Mouse (Mus musculus) embryo, embryonic 10.5 days (tissue): ENCODE results near the gene Traf6.
A peak's percentile ranks its signal among the peaks of the same experiment; 100 is the strongest.
"Not testable (repeated sequence)": the region's sequence is repeated elsewhere in the genome, so short reads cannot be mapped to it uniquely, and the experiment has no call there.

Experiments used
- DNase-seq: peaks from one replicate; pipeline ENCODE4 v3.0.0-alpha.2; 2015; ENCODE audit warnings: low spot score

Traf6 gene

GRCm38 (mm10) chr2:101695584-101695983 is 17.4 kb downstream of the Traf6 start:
- DNase-seq: no peak

GRCm38 (mm10) chr2:101699284-101699683 is 21.1 kb downstream of the Traf6 start:
- no peak for DNase-seq

- DNase-seq: peak; percentile 36
These were observed 27.8 kb downstream of the Traf6 start for GRCm38 (mm10) chr2:101705941-101706485.

- no peak for DNase-seq
These were observed 33.4 kb downstream of the Traf6 start for GRCm38 (mm10) chr2:101711608-101712007.

GRCm38 (mm10) chr2:101715650-101716323 is 37.6 kb downstream of the Traf6 start:
- DNase-seq: peak; percentile 40

GRCm38 (mm10) chr2:101717162-101717561 is 38.9 kb downstream of the Traf6 start:
- DNase-seq: no peak

GRCm38 (mm10) chr2:101721835-101722234 is 43.6 kb downstream of the Traf6 start:
- no peak for DNase-seq

- DNase-seq: peak; percentile 79
These were observed 44.4 kb downstream of the Traf6 start for GRCm38 (mm10) chr2:101722370-101723332.

- peak; percentile 8 for DNase-seq
These were observed 45.2 kb downstream of the Traf6 start for GRCm38 (mm10) chr2:101723333-101723881.

- no peak for DNase-seq
These were observed 49.6 kb downstream of the Traf6 start for GRCm38 (mm10) chr2:101727787-101728186.

GRCm38 (mm10) chr2:101729472-101729871 is 51.2 kb downstream of the Traf6 start:
- no peak for DNase-seq

- no peak for DNase-seq
These were observed 52.7 kb downstream of the Traf6 start for GRCm38 (mm10) chr2:101730972-101731371.

GRCm38 (mm10) chr2:101732777-101733210 is 54.6 kb downstream of the Traf6 start:
- DNase-seq: no peak

- no peak for DNase-seq
These were observed 55.3 kb downstream of the Traf6 start for GRCm38 (mm10) chr2:101733564-101733963.

GRCm38 (mm10) chr2:101739914-101740313 is 61.7 kb downstream of the Traf6 start:
- no peak for DNase-seq

- DNase-seq: no peak
These were observed 63.4 kb downstream of the Traf6 start for GRCm38 (mm10) chr2:101741653-101742052.

- no peak for DNase-seq
These were observed 64.0 kb downstream of the Traf6 start for GRCm38 (mm10) chr2:101742072-101742860.

- DNase-seq: not testable (repeated sequence)
These were observed 67.4 kb downstream of the Traf6 start for GRCm38 (mm10) chr2:101745656-101746055.

GRCm38 (mm10) chr2:101746537-101746936 is 68.3 kb downstream of the Traf6 start:
- DNase-seq: no peak
